In genomic region chr9:54552409-54552808, GRCm38 (mm10) we compare ENCODE assay signal across 9 mouse cellular contexts. TPM values are rescaled to one million over a fixed set of nuclear protein-coding genes. Genes with fewer than 3 reads are reported as not detected.
DNase-seq lines count a peak whose midpoint lies in the region; ATAC-seq and TF ChIP-seq lines count a peak whose summit lies in the region.
"Had no signal": no experiment of that assay in that cellular context is flagged by ENCODE, and none has a peak within 500 bp of the region (broad histone marks: within the 10 kb centered on the region; RNA-seq: fewer than 3 reads in every experiment).

No protein-coding gene starts in this region.

- H3K36me3 ChIP-seq in ES-E14 (ENCODE audit: control insufficient read depth, insufficient read depth, low read length, poor library complexity, severe bottlenecking) = no peaks in the 10 kb centered on the region
- H3K36me3 ChIP-seq in kidney, embryonic 15.5 days = no peaks in the 10 kb centered on the region
- H3K36me3 ChIP-seq in midbrain, embryonic 10.5 days = no peaks in the 10 kb centered on the region

- H3K4me2 ChIP-seq in kidney, embryonic 15.5 days = no peak overlapping the region

- DNase-seq in heart, postnatal 4 days = peak; percentile 18
- DNase-seq in heart, postnatal 25 days (ENCODE audit: low spot score) = no peak
- peak; percentile 11 for DNase-seq in ES-E14 (ENCODE audit: low read depth, low spot score)
- peak; percentile 83 to 88 for DNase-seq in cerebellum, postnatal 10 days
- DNase-seq in midbrain, embryonic 10.5 days (ENCODE audit: low spot score) = no peak
- no peak for DNase-seq in testis, postnatal 14 days (ENCODE audit: low spot score)

- in situ Hi-C loops in ES-E14 (cut with MboI; ENCODE audit: low sequenced_read_pairs in 2 of 2, unreplicated experiment in 2 of 2) = no loop called here

- WGBS in kidney, embryonic 15.5 days = 28% methylated on average over 5 of the region's 5 CpGs
- WGBS in midbrain, embryonic 10.5 days = 31% methylated on average over 5 of the region's 5 CpGs

- H3K9me3 ChIP-seq in ES-E14 (ENCODE audit: control insufficient read depth, insufficient read depth, low read depth, low read length) = no peaks in the 10 kb centered on the region
- H3K9me3 ChIP-seq in kidney, embryonic 15.5 days (replicated peaks) = no peaks in the 10 kb centered on the region
- H3K9me3 ChIP-seq in midbrain, embryonic 10.5 days (replicated peaks) = no peaks in the 10 kb centered on the region

- H3K27me3 ChIP-seq in kidney, embryonic 15.5 days = no peaks in the 10 kb centered on the region
- no peaks in the 10 kb centered on the region for H3K27me3 ChIP-seq in midbrain, embryonic 10.5 days (ENCODE audit: low read depth, poor library complexity, severe bottlenecking)

- intact Hi-C loops in heart, postnatal 25 days (cut with DNase I) = no loop called here

- no peak overlapping the region for H3K9ac ChIP-seq in ES-E14 (ENCODE audit: insufficient read depth, low read depth, low read length, poor library complexity, severe bottlenecking)
- no peak overlapping the region for H3K9ac ChIP-seq in kidney, embryonic 15.5 days

- no peaks in the 10 kb centered on the region for H3K4me1 ChIP-seq in ES-E14 (ENCODE audit: control insufficient read depth in 2 of 2, insufficient read depth in 2 of 2, low read length in 2 of 2, poor library complexity in 1 of 2)
- no peaks in the 10 kb centered on the region for H3K4me1 ChIP-seq in kidney, embryonic 15.5 days
- H3K4me1 ChIP-seq in midbrain, embryonic 10.5 days = no peaks in the 10 kb centered on the region

- H3K4me3 ChIP-seq in ES-E14 (ENCODE audit: insufficient read depth in 1 of 2, low read depth in 1 of 2, low read length in 2 of 2, poor library complexity in 1 of 2, severe bottlenecking in 1 of 2) = no peak overlapping the region
- H3K4me3 ChIP-seq in kidney, embryonic 15.5 days (replicated peaks) = no peak overlapping the region
- H3K4me3 ChIP-seq in midbrain, embryonic 10.5 days = no peak overlapping the region
- H3K4me3 ChIP-seq: myocyte had no signal

- H3K27ac ChIP-seq in ES-E14 (ENCODE audit: insufficient read depth, low read depth, low read length, poor library complexity, severe bottlenecking) = no peak overlapping the region
- H3K27ac ChIP-seq in kidney, embryonic 15.5 days = no peak overlapping the region
- no peak overlapping the region for H3K27ac ChIP-seq in midbrain, embryonic 10.5 days (replicated peaks)

- ATAC-seq in kidney, embryonic 15.5 days (replicated peaks; ENCODE audit: low FRiP score) = peak; percentile 61; the same call in 1 of the 2 replicates
- peak; percentile 89 for ATAC-seq in megakaryocyte-erythroid progenitor cell, adult 5-6 weeks (replicated peaks; ENCODE audit: low FRiP score, low TSS enrichment, poor library complexity, severe bottlenecking)

TF ChIP-seq in ES-E14, 5 proteins besides CTCF, POLR2A, EP300 and RAD21:
- TF ChIP-seq ZC3H11A (IDR thresholded peaks at IDR 0.05; ENCODE audit: borderline replicate concordance, low read depth, low read length) (no peak), ZNF384 (IDR thresholded peaks at IDR 0.05; ENCODE audit: low read depth, low read length) (no peak), MAFK (IDR thresholded peaks at IDR 0.05; ENCODE audit: insufficient read depth, low read depth, low read length) (no peak), CHD2 (IDR thresholded peaks at IDR 0.05; ENCODE audit: low read depth, low read length) (no peak), HCFC1 (IDR thresholded peaks at IDR 0.05; ENCODE audit: borderline replicate concordance, insufficient read depth, low read length) (no peak)

RNA-seq across cellular contexts. Expression of gene Cib2, which starts 7.6 kb away (rescaled TPM):
- total RNA-seq in heart, postnatal 4 days (2021) = 1 to 10 TPM; 1.5 to 2.1 TPM
- total RNA-seq in heart, postnatal 25 days (2021) = 1 to 10 TPM; 1.4 to 1.8 TPM
- 1.0 and 1.4 TPM in 2 replicates for total RNA-seq in ES-E14 (2012; rRNA removed)
- polyA plus RNA-seq in kidney, embryonic 15.5 days (2015; fragmentation: Nextera tagmentation; extraction: Ambion mirVana) = 15.9 and 17.4 TPM in 2 replicates
- total RNA-seq in megakaryocyte-erythroid progenitor cell, adult 5-6 weeks (2014; fragmentation: Nextera tagmentation) = not detected in 2 replicates
- total RNA-seq in megakaryocyte-erythroid progenitor cell, adult 5-6 weeks (2017) = not detected in 2 replicates
- 9.9 and 12.7 TPM in 2 replicates for polyA plus RNA-seq in midbrain, embryonic 10.5 days (2016; fragmentation: Nextera tagmentation; extraction: Ambion mirVana)

RNA-seq across cellular contexts. Expression of gene Sh2d7, which starts 13.6 kb away (rescaled TPM):
- not detected for total RNA-seq in heart, postnatal 4 days (2021)
- not detected for total RNA-seq in heart, postnatal 25 days (2021)
- total RNA-seq in ES-E14 (2012; rRNA removed) = 0.16 and 0.18 TPM in 2 replicates
- not detected in 2 replicates for polyA plus RNA-seq in kidney, embryonic 15.5 days (2015; fragmentation: Nextera tagmentation; extraction: Ambion mirVana)
- total RNA-seq in megakaryocyte-erythroid progenitor cell, adult 5-6 weeks (2014; fragmentation: Nextera tagmentation) = not detected in 2 replicates
- not detected in 2 replicates for total RNA-seq in megakaryocyte-erythroid progenitor cell, adult 5-6 weeks (2017)
- not detected in 2 replicates for polyA plus RNA-seq in midbrain, embryonic 10.5 days (2016; fragmentation: Nextera tagmentation; extraction: Ambion mirVana)
- polyA plus RNA-seq: myocyte had no signal

RNA-seq across cellular contexts. Expression of gene Idh3a, which starts 33.7 kb away (rescaled TPM):
- 100 to 1,000 TPM; 502 TPM for total RNA-seq in heart, postnatal 4 days (2021)
- total RNA-seq in heart, postnatal 25 days (2021) = 100 to 1,000 TPM; 627 to 667 TPM
- 58.2 and 79.2 TPM in 2 replicates for total RNA-seq in ES-E14 (2012; rRNA removed)
- 139 and 158 TPM in 2 replicates for polyA plus RNA-seq in kidney, embryonic 15.5 days (2015; fragmentation: Nextera tagmentation; extraction: Ambion mirVana)
- 135 and 146 TPM in 2 replicates for total RNA-seq in megakaryocyte-erythroid progenitor cell, adult 5-6 weeks (2014; fragmentation: Nextera tagmentation)
- total RNA-seq in megakaryocyte-erythroid progenitor cell, adult 5-6 weeks (2017) = 105 and 155 TPM in 2 replicates
- polyA plus RNA-seq in midbrain, embryonic 10.5 days (2016; fragmentation: Nextera tagmentation; extraction: Ambion mirVana) = 113 and 124 TPM in 2 replicates

RNA-seq across cellular contexts. Expression of gene Dmxl2, which starts 51.0 kb away (rescaled TPM):
- 10 to 100 TPM; 21.2 to 24.5 TPM for total RNA-seq in heart, postnatal 4 days (2021)
- 10 to 100 TPM; 18.5 to 20.0 TPM for total RNA-seq in heart, postnatal 25 days (2021)
- 11.6 and 13.5 TPM in 2 replicates for total RNA-seq in ES-E14 (2012; rRNA removed)
- 6.3 and 6.5 TPM in 2 replicates for polyA plus RNA-seq in kidney, embryonic 15.5 days (2015; fragmentation: Nextera tagmentation; extraction: Ambion mirVana)
- 0.26 and 4.0 TPM in 2 replicates for total RNA-seq in megakaryocyte-erythroid progenitor cell, adult 5-6 weeks (2014; fragmentation: Nextera tagmentation)
- 0.91 and 2.6 TPM in 2 replicates for total RNA-seq in megakaryocyte-erythroid progenitor cell, adult 5-6 weeks (2017)
- 8.6 and 9.0 TPM in 2 replicates for polyA plus RNA-seq in midbrain, embryonic 10.5 days (2016; fragmentation: Nextera tagmentation; extraction: Ambion mirVana)

Comparison
In these comparisons a context has a peak if more than half of its experiments do, and no peak if none do; other contexts are left out.
1. DNase-seq: peak in heart, postnatal 4 days (single experiment), ES-E14 (single experiment) and cerebellum, postnatal 10 days (2 of 2); none in heart, postnatal 25 days (single experiment), midbrain, embryonic 10.5 days (single experiment) and testis, postnatal 14 days (single experiment).